Mouse (Mus musculus) v-Abl transformed pro-B cells (cell line): ENCODE data around the gene Sdr42e1.

Experiments used
- in situ Hi-C, 2 experiments: fragments of 400-800 bp; cut with MboI; formaldehyde crosslinking; loops; one replicate each; pipeline ENCODE4 v1.15.1; 2025; ENCODE audit not compliant: unreplicated experiment in 2 of 2

The Sdr42e1 gene

GRCm38 (mm10) chr8:117667349-117668124 is 6.0 kb downstream of the Sdr42e1 start:
- in situ Hi-C loops: no loop called here

GRCm38 (mm10) chr8:117660358-117661031 is 13.0 kb downstream of the Sdr42e1 start:
- in situ Hi-C loops: no loop called here

- in situ Hi-C loops: no loop called here
These were observed 14.5 kb downstream of the Sdr42e1 start for GRCm38 (mm10) chr8:117658990-117659389.

GRCm38 (mm10) chr8:117652318-117652717 is 21.2 kb downstream of the Sdr42e1 start:
- in situ Hi-C loops: no loop called here

- in situ Hi-C loops: loop anchor here (5.0 to 25.0 kb wide), 5 partner anchors 216 to 1641 kb away; no protein-coding TSS in a partner anchor
These were observed 27.0 kb downstream of the Sdr42e1 start for GRCm38 (mm10) chr8:117646440-117646839.

GRCm38 (mm10) chr8:117646020-117646419 is 27.5 kb downstream of the Sdr42e1 start:
- in situ Hi-C loops: loop anchor here (5.0 to 25.0 kb wide), 5 partner anchors 216 to 1641 kb away; no protein-coding TSS in a partner anchor

- in situ Hi-C loops: loop anchor here (5.0 to 25.0 kb wide), 5 partner anchors 217 to 1642 kb away; no protein-coding TSS in a partner anchor
These were observed 28.0 kb downstream of the Sdr42e1 start for GRCm38 (mm10) chr8:117645486-117645885.

GRCm38 (mm10) chr8:117639631-117640030 is 33.9 kb downstream of the Sdr42e1 start:
- in situ Hi-C loops: loop anchor here (25.0 kb wide), 3 partner anchors 1198 to 1648 kb away; no protein-coding TSS in a partner anchor

GRCm38 (mm10) chr8:117637462-117637861 is 36.0 kb downstream of the Sdr42e1 start:
- in situ Hi-C loops: loop anchor here (25.0 kb wide), 3 partner anchors 1200 to 1650 kb away; no protein-coding TSS in a partner anchor

- in situ Hi-C loops: loop anchor here (25.0 kb wide), 3 partner anchors 1203 to 1653 kb away; no protein-coding TSS in a partner anchor
These were observed 39.1 kb downstream of the Sdr42e1 start for GRCm38 (mm10) chr8:117634406-117634805.

- in situ Hi-C loops: loop anchor here (25.0 kb wide), 3 partner anchors 1205 to 1655 kb away; no protein-coding TSS in a partner anchor
These were observed 41.0 kb downstream of the Sdr42e1 start for GRCm38 (mm10) chr8:117632532-117632931.

GRCm38 (mm10) chr8:117627096-117627495 is 46.4 kb downstream of the Sdr42e1 start:
- in situ Hi-C loops: loop anchor here (25.0 kb wide), 3 partner anchors 1210 to 1660 kb away; no protein-coding TSS in a partner anchor

- in situ Hi-C loops: loop anchor here (25.0 kb wide), 3 partner anchors 1211 to 1661 kb away; no protein-coding TSS in a partner anchor
These were observed 47.2 kb downstream of the Sdr42e1 start for GRCm38 (mm10) chr8:117626040-117626838.

- in situ Hi-C loops: no loop called here
These were observed 60.6 kb downstream of the Sdr42e1 start for GRCm38 (mm10) chr8:117612861-117613260.
